Mouse (Mus musculus) brain, embryonic 14.5 days (tissue): ENCODE results near the gene Tef.

ENCODE experiments used
- CTCF ChIP-seq: fragments of 200-500 bp; IDR thresholded peaks from 2 replicates; pipeline ENCODE4 v1.5.1; 2012; ENCODE audit warnings: inconsistent platforms, mild to moderate bottlenecking, moderate library complexity, borderline replicate concordance; ENCODE audit not compliant: insufficient read depth, insufficient read length; ENCODE audit errors: extremely low read depth
- POLR2A ChIP-seq: fragments of 200-500 bp; IDR thresholded peaks from 2 replicates; pipeline ENCODE4 v1.6.1; 2012; ENCODE audit warnings: mild to moderate bottlenecking, inconsistent platforms, borderline replicate concordance; ENCODE audit not compliant: poor library complexity, insufficient read depth, insufficient read length, severe bottlenecking; ENCODE audit errors: extremely low read depth

GRCm38 (mm10) chr15:81784762-81785161 lies 17.5 kb upstream of the Tef start:
- peak; percentile 42; the same call in 1 of the 2 replicates for TF ChIP-seq CTCF
- no peak for TF ChIP-seq POLR2A
